Mouse (Mus musculus) induced T-regulatory cell, adult 2 months (primary cell): ENCODE measurements at regions not wholly inside any gene's neighbourhood (a gene's known extent, or its start where the extent isn't known, plus 50 kb on each side); places are given as distances from the start of the nearest gene placed in this dataset.

Experiments
- DNase-seq: peaks from one replicate; pipeline ENCODE4 v3.0.0-alpha.2; 2012; ENCODE audit warnings: low read depth

DNA sequence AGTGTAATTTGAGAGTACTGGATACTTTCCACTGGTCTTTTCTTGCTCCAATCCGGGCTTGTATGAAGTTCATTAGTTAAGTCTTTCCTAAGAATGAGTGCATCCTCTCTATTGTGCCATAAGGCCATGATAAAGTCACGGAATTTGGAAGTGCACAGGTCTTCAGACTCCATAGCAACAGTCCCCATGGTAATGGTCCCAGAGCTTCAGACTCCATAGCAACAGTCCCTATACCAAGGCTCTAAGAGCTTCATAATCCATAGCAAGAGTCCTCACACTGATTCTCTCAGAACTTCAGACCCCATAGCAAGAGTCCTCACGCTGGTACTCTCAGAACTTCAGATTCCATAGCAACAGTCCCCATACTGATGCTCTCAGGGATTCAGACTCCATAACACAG is 214.5 kb upstream of the Far2 start:
- no peak for DNase-seq

DNA sequence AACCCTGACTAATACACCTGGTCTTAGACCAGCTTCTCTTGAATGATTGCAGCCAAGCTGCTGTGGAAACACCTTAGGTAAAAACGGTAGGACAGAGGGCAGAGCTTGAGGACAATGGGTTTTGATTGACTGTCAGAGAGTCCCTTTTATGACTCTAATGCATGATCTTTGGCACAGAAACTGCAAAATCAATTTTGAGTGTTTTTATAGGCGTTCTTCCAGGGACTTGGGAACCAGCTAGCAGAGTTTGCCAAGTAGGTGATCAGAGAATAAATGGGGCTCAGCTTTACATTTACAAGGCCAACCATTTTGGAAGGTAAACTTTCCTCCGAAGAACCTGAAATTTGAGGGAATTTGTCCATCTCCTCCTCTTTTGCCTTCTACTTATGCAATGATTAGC is 213.6 kb upstream of the Far2 start:
- no peak for DNase-seq

DNA sequence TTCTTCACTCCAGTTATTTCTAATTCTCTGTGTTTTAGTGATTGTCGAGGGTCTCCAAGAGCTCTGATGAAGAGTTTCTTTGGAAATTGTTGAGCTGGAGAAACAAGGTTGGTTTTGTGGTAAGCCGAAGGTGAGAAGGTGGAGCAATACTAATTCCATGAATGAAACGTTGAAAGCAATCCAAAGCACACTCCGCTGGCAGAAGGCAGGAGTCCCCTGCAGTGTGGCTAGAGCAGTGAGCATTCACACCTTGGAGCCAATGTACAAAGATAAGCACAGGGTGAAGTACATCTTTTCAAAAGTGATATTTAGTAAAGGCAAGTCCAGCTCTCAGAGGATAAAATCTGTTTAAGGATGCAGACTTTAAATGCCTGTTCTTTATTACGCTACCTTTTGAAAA is 208.2 kb upstream of the Far2 start:
- no peak for DNase-seq

DNA sequence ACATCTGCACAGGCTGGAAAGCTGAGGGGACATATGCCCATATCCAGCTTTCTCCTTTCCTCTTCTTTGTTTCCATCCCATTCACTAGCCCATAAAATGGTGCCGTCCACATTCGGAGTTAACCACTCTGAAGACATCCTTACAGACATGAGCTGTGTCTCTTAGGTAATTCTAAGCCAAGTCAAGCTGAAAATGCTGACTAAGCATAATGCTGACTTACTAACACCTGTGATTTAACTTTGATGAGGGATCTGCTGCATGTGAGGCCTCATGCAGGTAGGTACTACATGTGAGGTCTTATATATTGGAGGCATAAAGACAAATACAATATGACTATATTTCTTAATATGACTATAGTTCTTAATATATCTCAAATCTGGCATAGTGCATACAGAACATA is 197.1 kb upstream of the Far2 start:
- DNase-seq, result no peak

DNA sequence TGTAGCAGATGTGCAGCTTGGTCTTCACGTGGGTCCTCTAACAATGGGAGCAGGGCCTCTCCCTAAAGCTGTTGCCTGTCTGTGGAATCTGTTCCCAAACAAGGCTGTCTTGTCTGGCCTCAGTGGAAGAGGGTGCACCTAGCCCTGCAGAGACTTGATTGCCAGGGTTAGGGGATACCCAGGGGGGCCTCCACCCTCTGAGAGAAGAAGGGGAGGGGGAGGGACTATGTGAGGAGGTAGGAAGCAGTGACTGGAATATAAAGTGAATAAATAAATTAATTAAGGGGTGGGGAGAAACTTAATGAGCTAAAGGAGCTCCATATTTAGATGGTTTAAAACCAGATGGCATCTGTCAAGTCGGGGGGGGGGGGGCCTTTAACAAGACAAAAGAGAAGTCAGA is 185.9 kb upstream of the Far2 start:
- no peak for DNase-seq

DNA sequence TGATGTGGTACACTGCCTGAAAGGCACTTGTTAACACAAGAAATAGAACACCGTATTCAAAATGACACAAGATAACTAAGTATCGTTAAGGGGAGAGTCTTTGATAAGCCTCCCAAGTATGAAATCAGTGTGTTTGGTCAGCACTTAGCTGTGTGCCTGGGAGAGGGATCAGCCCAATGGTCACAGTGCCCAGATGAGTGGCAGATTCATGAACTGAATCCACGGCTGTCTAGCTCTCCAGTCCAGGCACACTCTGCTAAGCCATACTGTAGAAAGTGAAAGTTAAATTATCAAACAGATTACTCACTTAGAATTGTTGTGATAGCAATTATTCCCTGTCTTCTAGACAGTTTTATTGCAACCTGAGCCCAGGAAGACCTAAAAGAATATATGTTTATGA is 176.0 kb upstream of the Far2 start:
- DNase-seq, result no peak

DNA sequence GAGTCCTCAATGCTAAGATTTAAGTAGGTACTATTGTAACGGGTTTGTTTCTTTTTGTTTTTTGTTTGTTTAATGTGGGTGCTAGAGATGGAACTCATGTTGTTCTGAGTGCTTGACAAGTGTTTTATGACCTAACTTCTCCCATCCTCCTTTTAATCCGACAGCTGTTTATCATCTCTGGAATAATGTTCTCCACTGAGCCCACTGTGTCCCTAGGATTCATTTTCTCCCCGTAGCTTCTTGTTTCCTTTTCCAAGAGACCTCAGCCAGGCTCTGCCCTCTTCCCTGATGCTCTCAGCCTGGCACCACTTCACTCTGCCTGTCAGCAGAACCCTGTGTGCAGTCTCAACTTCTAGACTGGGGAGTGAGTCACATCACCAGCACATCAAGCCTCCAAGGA is 173.9 kb upstream of the Far2 start:
- no peak for DNase-seq

DNA sequence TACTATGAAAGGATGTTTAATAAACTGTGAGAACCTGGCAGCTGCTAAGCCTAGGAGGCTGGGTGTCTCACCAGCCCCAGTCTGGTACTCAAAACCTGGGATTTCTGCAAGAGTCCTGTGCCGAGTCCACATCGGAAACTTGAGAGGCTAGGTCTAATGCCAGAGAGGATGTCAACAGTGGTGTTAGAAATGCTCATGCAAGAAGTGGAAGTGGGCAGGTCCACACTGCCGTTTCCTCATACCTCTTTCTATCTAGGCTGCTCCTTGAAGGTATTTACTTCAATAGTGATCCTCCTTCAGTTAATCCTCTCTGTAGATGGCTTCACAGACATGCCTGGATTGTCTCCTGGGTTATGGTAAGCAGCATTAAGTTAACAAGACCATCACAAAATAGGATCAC is 168.6 kb upstream of the Far2 start:
- no peak for DNase-seq

DNA sequence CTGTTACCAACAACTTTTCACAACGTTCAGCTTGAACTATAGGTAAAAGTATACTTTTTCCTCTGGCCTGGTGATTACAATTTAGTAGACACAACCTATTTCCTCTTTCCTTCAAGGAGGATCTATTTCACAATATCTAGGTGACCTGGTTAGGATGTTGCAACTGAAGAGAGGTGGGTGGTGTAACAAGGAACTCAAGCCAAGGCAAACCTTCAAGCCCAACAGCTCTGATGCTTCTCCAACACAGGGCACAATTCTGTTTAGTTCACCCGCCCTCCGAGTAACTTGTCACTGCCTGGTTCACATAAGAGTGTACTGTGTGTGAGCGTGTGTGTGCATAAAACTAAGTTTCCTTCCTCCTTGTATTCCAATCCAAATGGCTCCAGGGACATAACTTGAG is 161.2 kb upstream of the Far2 start:
- no peak for DNase-seq

DNA sequence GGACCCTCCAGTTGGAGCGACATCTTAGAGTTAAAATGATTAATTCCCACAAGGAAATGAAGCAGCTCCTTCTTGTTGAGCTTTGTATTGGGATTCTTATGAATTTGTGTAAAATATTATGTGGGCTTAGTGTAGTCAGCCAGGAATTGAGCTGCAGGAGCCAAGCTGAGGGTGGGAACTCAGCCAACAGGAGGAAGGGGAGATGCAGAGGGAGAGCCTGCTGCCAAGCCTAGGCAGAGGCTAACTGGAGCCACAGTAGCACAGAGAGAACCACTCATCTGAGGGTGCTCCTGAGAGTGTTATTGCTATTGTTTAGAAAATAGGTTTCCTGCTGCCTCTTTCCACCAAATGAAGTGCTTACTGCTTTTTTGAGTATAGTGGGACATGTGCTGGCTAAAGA is 127.4 kb upstream of the Far2 start:
- DNase-seq, result no peak

DNA sequence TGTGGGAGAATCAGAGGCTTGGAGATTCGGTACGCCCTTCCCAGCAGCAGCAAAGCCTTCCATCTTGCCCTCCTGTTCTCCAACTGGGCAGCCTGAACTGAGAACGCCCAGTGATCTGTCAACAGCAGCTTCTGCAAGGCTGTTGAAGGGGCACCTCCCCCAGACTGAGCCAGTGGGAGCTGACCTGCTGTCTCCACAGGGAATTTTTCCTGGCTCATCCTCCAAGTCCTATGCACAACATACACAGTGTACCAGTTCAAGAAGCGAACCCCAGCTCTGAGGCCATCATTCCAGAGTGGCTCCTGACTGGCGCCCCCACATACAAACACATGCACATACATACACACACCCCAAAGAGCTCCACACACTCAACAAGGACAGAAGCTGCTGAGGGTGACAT is 126.0 kb upstream of the Far2 start:
- no peak for DNase-seq

DNA sequence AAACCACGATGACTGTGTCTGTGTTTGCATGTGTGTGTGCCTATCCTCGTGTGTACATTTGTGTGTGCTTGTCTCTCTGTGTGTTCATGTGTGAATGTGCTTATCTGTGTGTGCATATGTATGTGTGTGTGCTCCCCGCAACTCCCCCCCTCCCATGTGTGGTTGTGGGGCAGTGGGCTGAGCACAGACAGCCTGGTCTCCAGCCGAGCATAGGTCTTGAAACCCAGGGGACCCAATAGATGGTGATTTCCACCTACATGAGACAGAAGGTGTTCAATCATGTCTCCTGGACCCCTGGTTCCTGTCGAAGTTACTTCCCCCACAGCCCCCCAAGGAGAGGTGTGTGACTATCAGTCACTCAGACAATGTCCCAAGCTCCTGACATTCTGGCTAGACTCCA is 124.6 kb upstream of the Far2 start:
- no peak for DNase-seq

DNA sequence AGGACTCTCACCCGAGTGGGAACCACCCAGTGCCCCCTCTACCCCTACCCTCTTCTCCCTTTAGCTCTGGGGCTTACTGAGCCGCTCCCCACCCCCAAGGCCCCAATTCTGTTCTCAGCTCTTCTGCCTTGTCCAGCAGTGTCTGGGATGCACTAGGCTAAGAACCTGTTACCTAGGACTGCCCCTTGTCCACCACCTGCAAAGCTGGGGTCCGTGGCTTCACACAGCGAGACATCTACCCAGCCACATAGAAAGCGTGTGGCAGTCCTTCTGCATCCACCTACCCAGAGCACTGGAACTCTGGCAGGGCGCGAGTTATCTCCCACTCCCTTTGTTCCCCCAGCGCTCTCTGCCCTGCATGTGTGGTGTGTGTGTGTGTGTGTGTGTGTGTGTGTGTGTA is 123.8 kb upstream of the Far2 start:
- no peak for DNase-seq

DNA sequence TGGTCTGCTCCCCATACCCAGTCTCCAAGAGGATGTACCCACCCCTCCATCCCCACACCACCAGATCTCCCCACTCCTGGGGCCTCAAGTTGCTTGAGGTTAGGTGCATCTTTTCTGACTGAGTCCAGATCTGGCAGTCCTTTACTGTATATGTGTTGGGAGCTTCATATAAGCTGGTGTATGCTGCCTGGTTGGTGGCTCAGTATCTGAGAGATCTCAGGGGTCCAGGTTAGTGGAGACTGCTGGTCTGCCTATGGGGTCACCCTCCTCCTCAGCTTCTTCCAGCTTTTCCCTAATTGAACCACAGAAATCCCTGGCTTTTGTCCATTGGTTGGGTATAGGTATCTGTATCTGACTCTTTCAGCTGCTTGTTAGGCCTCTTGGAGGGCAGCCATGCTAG is 118.1 kb upstream of the Far2 start:
- no peak for DNase-seq

DNA sequence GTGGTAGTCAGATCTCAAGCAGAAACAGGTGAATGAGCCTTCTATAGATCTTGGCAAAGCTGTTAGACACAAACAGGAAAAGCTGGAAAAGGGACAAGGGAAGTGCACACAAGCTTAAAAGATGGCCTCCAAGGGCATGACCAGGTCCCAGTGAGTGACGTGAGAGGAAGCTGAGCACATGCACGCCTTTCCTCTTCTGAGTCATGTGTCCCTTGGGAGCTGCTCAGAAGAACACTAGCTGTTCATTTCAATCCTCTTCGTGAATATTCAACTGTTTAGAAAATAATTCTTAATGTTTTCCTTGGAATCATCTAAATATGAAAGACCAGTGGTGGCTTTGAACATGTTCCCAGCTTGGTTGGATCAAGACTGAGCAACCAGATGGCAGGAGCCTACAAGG is 103.0 kb upstream of the Far2 start:
- DNase-seq, result no peak

DNA sequence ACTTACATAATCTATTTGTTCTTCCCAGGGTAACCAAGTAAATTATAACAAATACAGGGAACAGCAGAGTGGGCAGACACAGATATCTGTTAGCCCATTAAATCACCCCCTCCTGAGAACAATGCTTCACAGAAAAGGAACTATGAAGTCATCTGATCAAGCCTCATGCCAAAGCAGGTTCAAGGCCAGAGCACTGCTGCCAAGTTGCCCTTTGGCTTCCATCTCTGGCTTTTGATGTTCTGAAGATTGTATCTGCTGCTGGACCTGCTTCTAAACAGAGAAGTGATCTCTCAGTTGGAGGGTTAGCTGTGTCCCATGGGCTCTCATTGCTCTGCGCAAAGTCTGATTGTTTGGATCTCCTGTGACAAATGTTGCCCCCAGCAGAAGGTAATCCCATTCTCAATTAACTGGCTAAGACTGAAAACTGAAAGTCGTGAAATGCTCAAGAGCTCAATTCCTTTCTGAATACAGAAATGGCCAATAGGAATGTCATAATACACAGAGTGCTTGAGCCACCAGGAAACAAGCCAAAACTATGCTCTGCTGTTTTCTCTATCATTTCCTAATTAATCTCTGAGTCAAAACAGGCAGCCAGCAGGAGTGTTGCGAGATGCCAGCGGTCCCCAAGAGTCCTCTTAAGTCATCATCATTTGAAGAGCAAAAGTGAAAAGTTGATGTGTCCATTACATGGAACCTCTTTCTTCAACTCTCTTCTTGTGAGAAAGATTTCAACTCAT is 102.0 kb upstream of the Far2 start:
- DNase-seq, result no peak

DNA sequence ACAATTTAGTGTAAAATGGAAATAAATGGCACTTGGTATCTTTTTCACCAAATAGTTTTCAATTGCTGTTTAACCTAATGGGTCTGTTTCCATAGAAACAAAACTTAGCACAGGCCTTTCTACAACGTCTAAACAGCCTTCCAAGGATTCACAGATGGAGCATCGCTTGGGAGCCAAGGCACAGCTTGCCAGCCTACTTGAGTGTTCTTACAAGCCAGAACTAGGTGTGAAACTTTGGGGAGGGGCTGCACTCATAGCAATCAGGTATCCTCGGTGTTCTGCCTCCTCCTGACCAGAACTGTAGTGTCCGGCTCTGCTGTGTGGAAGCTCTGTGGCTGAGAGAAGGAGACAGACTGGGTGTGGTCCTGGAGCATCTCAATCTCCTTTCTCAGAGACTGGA is 99.1 kb upstream of the Far2 start:
- no peak for DNase-seq

DNA sequence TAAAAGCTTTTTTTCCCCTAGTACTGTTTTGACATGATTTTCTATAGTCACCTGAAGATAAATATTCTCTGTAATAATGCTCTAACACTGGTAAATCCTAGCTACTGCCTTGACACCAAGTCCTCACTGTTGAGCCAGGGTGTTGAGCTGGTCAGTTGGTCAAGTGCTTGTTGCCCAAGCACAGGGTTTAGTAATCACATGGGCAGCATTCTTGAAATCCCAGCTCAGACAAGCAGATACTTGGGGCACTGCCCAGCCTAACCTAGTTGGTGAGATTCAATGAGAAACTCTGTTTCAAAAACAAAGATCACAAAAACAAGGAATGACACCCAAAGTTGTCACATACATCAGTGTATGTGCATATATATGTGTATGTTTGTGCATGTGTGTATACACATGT is 95.4 kb upstream of the Far2 start:
- DNase-seq, result no peak

DNA sequence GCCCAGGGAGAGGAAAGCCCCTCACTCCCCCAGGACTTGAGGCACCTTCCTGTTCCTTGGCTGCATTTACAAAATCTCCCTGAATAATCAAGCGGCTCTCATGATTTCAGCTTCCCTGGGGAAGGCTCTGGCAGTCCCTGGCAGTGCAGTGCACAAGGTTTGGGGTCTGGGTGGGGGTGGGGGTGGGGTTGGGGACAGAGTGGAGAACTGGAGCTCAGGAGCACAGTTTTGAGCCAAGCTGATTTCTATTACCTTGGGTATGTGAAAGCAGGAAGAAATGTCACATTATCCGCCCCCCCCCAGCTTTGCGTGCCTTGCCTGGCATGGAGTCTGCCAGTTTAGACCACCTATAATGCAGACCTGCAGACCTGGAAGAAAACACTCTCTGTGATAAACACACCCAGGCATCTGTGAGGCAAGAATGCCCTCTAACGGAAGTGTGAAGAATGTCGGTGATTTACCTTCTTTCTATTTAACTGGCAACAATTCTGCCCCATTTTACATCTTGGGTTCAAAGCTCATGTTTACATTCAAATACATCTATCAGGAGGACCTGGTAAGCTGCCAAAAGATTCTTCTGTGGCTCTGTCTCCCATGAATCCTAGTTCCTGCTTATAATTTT is 93.9 kb upstream of the Far2 start:
- DNase-seq, result no peak

DNA sequence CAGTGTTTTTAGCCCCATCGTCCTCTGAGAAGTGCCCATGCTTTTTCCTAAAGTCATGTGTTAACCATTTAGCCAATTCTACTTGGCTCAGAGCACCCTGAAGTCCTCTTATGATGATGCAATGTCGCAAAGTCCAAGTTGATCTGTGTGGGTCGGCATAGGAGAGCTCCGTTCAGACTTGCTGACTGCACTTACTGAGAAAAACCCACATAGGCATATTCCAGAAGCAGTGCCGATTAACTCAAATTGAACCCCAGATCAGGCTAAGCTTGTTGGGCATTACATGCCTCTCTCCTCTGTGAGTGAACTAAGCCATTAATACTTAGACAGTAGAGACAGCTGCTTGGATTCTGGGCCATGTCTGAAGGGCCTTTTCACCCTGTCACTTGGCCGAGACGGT is 93.3 kb upstream of the Far2 start:
- DNase-seq, result no peak

DNA sequence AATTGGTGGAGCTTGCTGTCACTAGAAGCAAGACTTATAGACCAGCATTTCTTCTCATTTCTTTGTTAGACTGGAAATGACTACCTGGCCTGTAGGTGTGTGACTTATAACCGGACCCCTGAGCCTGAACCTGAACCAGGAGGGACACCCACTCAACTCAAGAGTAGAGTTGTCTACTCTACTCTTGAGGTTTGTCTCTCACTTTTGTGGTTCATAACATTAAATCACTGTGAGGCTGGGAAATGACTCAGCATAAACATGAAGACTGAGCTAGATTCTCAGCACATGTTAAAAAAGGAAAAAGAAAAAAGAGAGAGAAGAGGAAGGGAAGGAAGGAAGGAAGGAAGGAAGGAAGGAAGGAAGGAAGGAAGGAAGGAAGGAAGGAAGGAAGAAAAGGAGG is 92.8 kb upstream of the Far2 start:
- DNase-seq, result no peak

DNA sequence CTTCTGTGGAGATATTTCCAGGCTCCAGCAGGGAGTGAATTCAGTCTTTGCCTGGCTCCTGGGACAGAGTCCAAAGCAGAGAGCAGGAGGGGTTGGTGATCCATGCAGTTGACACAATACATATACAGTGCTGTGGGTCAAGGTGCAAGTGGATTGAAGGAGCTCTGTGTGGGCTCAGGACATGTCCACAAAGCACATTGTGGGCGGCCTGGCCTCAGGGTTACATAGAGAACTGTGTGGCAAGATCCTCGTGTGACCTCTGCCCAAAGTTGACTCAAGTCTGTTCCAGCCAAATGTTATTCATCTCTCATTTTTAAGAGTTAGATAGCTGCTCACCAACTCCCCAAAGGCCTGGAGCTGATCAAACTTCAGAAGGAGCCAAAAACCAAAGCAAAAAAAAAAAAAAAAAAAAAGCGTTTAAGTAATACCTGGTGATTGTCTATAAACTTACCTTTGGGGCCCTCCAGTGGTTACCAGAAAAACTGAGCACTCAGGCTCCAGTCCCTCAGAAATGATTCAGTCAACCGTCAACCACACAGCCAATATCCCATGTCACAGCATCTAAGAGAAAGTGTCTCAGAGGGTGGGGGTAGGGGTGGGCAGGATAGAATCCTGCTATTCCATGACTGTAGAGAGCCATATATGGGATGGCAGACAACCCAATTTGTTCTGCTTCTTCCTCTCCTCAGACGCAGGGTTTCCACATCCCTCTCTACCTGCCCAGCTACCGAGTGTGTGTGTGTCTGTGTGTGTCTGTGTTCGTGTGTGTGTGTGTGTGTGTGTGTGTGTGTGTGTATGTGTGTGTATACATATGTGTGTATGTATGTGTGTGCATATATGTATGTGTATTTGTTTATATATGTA is 91.9 kb upstream of the Far2 start:
- DNase-seq, result no peak

DNA sequence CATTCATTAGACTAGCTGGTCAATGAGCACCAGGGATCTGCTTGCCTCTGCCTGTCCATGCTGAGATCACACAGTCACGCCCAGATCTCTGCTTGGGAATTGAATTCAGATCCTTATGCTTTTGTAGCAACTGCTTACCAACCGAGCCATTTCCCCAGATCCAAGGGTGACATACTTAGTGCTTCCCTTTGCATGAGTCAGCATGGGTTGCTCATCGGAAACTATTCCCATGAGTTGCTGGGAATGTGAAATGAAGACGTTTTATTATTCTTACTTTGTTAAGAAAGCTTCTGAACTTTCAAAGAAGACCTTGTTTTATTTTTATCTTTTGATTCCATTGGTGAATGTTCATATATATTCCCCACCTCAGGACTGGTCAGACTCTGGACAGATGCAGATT is 82.3 kb upstream of the Far2 start:
- DNase-seq, result no peak
